Mouse (Mus musculus): ENCODE measurements around the gene Pms2. TPM values are rescaled to one million over a fixed set of nuclear protein-coding genes. Genes with fewer than 3 reads are reported as not detected.
A peak's percentile ranks its signal among the peaks of the same experiment; 100 is the strongest.

The Pms2 gene
- polyA plus RNA-seq (2015; fragmentation: Nextera tagmentation; extraction: Ambion mirVana): 14.8 and 16.7 TPM in 2 replicates

DNA sequence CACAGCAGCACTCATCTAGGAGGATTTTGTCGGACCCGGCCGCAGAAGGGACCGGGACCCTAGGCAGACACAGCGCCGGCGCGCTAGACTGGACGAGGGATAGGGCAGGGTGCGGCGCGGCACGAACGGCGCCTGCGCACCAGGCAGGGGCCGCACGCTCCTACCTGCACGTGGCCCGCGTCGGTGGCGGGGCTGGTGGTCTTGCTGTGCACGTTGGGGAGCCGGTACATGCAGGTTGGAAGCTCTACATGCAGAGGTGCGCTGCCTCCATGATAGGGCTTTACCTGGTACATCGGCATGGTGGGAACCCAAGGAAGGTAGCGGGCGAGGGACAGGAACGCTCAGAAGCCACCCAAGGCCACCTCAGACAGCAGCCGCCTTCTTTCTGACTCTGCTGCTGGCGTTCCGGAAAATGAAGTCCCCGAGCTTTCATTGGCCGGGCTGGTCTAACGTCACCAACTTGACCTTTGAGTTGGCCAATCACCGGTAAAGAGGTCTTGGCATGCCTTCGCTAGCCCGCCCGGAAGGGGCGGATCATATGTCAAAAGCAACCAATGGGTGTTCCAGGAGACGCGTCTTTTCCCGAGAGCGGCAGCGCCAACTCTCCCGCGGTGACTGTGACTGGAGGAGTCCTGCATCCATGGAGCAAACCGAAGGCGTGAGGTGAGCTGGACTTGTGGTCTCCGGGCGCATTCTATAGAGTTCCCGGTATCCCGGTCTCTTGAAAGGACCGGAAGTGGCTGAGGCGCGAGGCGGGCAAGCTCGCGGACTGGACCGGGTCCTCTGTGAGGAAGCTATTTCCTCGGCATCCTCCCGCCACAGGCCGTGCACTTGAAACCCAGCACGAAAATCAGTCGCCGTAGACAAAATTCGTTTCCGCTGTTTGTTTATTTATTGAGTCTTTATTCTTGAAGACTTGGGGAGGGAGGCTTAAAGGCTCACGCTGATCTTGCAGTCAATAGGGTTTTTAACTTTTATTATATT, at the start of gene Pms2, which contains the start of gene Aimp2:
Gene Pms2, plus strand, starts transcription at position 548 of the 984 bp plus-strand sequence.
Gene Aimp2, minus strand, starts transcription at position 431 of the 984 bp plus-strand sequence.
- DNase-seq (ENCODE audit: low spot score) (peak; percentile 99), ATAC-seq (replicated peaks; ENCODE audit: low FRiP score, low read depth) (peak; percentile 99)
- under 1% methylated on average over 70 of the region's 70 CpGs for WGBS
- H3K4me3 ChIP-seq (replicated peaks; ENCODE audit: low read depth, low read length): peak within 1 kb of the TSS; percentile 50
- H3K27me3 ChIP-seq (ENCODE audit: insufficient read depth, low read length): no peaks in the 10 kb centered on the region
- no peaks in the 10 kb centered on the region for H3K9me3 ChIP-seq (replicated peaks; ENCODE audit: low read length)
- H3K4me1 ChIP-seq (replicated peaks; ENCODE audit: insufficient read depth, low read length): no peaks in the 10 kb centered on the region
- peak within 1 kb of the TSS; percentile 79 for H3K27ac ChIP-seq
- peak within 1 kb of the TSS; percentile 81 for H3K4me2 ChIP-seq (ENCODE audit: low read length)
- H3K36me3 ChIP-seq (ENCODE audit: insufficient read depth, low read length): 0 out of 2 replicates have a peak, but pooled peaks cover 9% of the 10 kb centered on the region
- TF ChIP-seq CTCF (IDR thresholded peaks at IDR 0.05; ENCODE audit: low read depth): no peak
- peak within 1 kb of the TSS; percentile 64 for H3K9ac ChIP-seq (ENCODE audit: low read depth, low read length)

- H3K27ac ChIP-seq: no peak overlapping the region
- H3K4me1 ChIP-seq (replicated peaks; ENCODE audit: insufficient read depth, low read length): no peaks in the 10 kb centered on the region
- H3K4me2 ChIP-seq (ENCODE audit: low read length): no peak overlapping the region
- no peaks in the 10 kb centered on the region for H3K9me3 ChIP-seq (replicated peaks; ENCODE audit: low read length)
- peaks cover 16% of the 10 kb centered on the region for H3K36me3 ChIP-seq (ENCODE audit: insufficient read depth, low read length)
- H3K27me3 ChIP-seq (ENCODE audit: insufficient read depth, low read length): no peaks in the 10 kb centered on the region
- no peak overlapping the region for H3K9ac ChIP-seq (ENCODE audit: low read depth, low read length)
- H3K4me3 ChIP-seq (replicated peaks; ENCODE audit: low read depth, low read length): no peak overlapping the region
- WGBS: 81% methylated on average over 11 of the region's 11 CpGs
- no peak for DNase-seq (ENCODE audit: low spot score)
- ATAC-seq (replicated peaks; ENCODE audit: low FRiP score, low read depth): no peak
- no peak for TF ChIP-seq CTCF (IDR thresholded peaks at IDR 0.05; ENCODE audit: low read depth)
Measured at GRCm38 (mm10) chr5:143871547-143872169, 38.1 kb upstream of the Pms2 start.

GRCm38 (mm10) chr5:143874571-143874970, 35.2 kb upstream of the Pms2 start:
- no peak; the same call in 1 of the 2 replicates for ATAC-seq (replicated peaks; ENCODE audit: low FRiP score, low read depth)

DNA sequence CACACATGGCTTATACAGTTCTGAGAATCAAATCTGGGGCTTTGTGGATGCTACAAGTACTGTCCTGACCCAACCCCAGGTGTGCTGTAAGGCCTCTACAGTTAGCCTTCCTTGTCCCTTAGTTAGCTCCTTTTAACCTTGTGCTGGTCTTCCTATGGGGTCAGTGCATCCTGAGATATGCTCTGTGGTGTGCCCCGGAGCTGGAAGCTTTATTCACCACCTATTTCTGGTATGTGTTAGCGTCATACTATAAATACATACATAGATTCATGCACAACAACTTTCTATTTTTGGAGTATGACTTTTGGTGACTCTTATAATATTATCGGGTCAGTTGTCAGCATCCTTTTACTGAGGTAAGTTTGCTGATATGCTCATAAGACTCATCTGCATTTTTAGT, 24.5 kb upstream of the Pms2 start:
- Histone ChIP-seq H3K27me3 (ENCODE audit: insufficient read depth, low read length) (no peaks in the 10 kb centered on the region), H3K9me3 (replicated peaks; ENCODE audit: low read length) (no peaks in the 10 kb centered on the region), H3K4me1 (replicated peaks; ENCODE audit: insufficient read depth, low read length) (no peaks in the 10 kb centered on the region), H3K27ac (no peak overlapping the region), H3K4me2 (ENCODE audit: low read length) (no peak overlapping the region), H3K4me3 (replicated peaks; ENCODE audit: low read depth, low read length) (no peak overlapping the region), H3K36me3 (ENCODE audit: insufficient read depth, low read length) (peaks cover 70% of the 10 kb centered on the region), H3K9ac (ENCODE audit: low read depth, low read length) (no peak overlapping the region)
- no peak for TF ChIP-seq CTCF (IDR thresholded peaks at IDR 0.05; ENCODE audit: low read depth)
- 97% methylated on average over 3 of the region's 3 CpGs for WGBS
- ATAC-seq (replicated peaks; ENCODE audit: low FRiP score, low read depth) (no peak), DNase-seq (ENCODE audit: low spot score) (no peak)

More at GRCm38 (mm10) chr5:143874571-143874970, 35.2 kb upstream of the Pms2 start:
- Histone ChIP-seq H3K9me3 (replicated peaks; ENCODE audit: low read length) (no peaks in the 10 kb centered on the region), H3K4me1 (replicated peaks; ENCODE audit: insufficient read depth, low read length) (no peaks in the 10 kb centered on the region), H3K27me3 (ENCODE audit: insufficient read depth, low read length) (no peaks in the 10 kb centered on the region), H3K4me3 (replicated peaks; ENCODE audit: low read depth, low read length) (no peak overlapping the region), H3K9ac (ENCODE audit: low read depth, low read length) (no peak overlapping the region), H3K4me2 (ENCODE audit: low read length) (no peak overlapping the region), H3K27ac (no peak overlapping the region), H3K36me3 (ENCODE audit: insufficient read depth, low read length) (peaks cover 27% of the 10 kb centered on the region)
- no peak for DNase-seq (ENCODE audit: low spot score)
- no peak for TF ChIP-seq CTCF (IDR thresholded peaks at IDR 0.05; ENCODE audit: low read depth)
- 74% methylated on average over 4 of the region's 4 CpGs for WGBS

GRCm38 (mm10) chr5:143890741-143891140, 19.0 kb upstream of the Pms2 start:
- no peak for TF ChIP-seq CTCF (IDR thresholded peaks at IDR 0.05; ENCODE audit: low read depth)
- Histone ChIP-seq H3K27ac (no peak overlapping the region), H3K36me3 (ENCODE audit: insufficient read depth, low read length) (peaks cover 51% of the 10 kb centered on the region), H3K27me3 (ENCODE audit: insufficient read depth, low read length) (no peaks in the 10 kb centered on the region), H3K4me1 (replicated peaks; ENCODE audit: insufficient read depth, low read length) (no peaks in the 10 kb centered on the region), H3K4me2 (ENCODE audit: low read length) (no peak overlapping the region), H3K9me3 (replicated peaks; ENCODE audit: low read length) (no peaks in the 10 kb centered on the region), H3K4me3 (replicated peaks; ENCODE audit: low read depth, low read length) (no peak overlapping the region), H3K9ac (ENCODE audit: low read depth, low read length) (no peak overlapping the region)
- DNase-seq (ENCODE audit: low spot score) (no peak), ATAC-seq (replicated peaks; ENCODE audit: low FRiP score, low read depth) (no peak)
- WGBS: 73% methylated on average over 6 of the region's 6 CpGs

GRCm38 (mm10) chr5:143892255-143892886, 17.4 kb upstream of the Pms2 start:
- no peak for ATAC-seq (replicated peaks; ENCODE audit: low FRiP score, low read depth)
- Histone ChIP-seq H3K9me3 (replicated peaks; ENCODE audit: low read length) (no peaks in the 10 kb centered on the region), H3K9ac (ENCODE audit: low read depth, low read length) (no peak overlapping the region), H3K27ac (no peak overlapping the region), H3K4me1 (replicated peaks; ENCODE audit: insufficient read depth, low read length) (no peaks in the 10 kb centered on the region), H3K4me3 (replicated peaks; ENCODE audit: low read depth, low read length) (no peak overlapping the region), H3K4me2 (ENCODE audit: low read length) (no peak overlapping the region), H3K27me3 (ENCODE audit: insufficient read depth, low read length) (no peaks in the 10 kb centered on the region), H3K36me3 (ENCODE audit: insufficient read depth, low read length) (peaks cover 40% of the 10 kb centered on the region)
- DNase-seq (ENCODE audit: low spot score): no peak
- TF ChIP-seq CTCF (IDR thresholded peaks at IDR 0.05; ENCODE audit: low read depth): peak; percentile 48; the same call in 1 of the 2 replicates
- WGBS: 76% methylated on average over 9 of the region's 9 CpGs
